Comparison of ENCODE assay signal across 10 mouse cellular contexts in genomic region chr3:91416137-91416536, GRCm38 (mm10).
A peak's percentile ranks its signal among the peaks of the same experiment; 100 is the strongest.
DNase-seq lines count a peak whose midpoint lies in the region; ATAC-seq and TF ChIP-seq lines count a peak whose summit lies in the region.
"Had no signal": no experiment of that assay in that cellular context is flagged by ENCODE, and none has a peak within 500 bp of the region (broad histone marks: within the 10 kb centered on the region; RNA-seq: fewer than 3 reads in every experiment).

No protein-coding gene starts in this region.

- H3K36me3 ChIP-seq in midbrain, embryonic 14.5 days (ENCODE audit: control insufficient read depth, insufficient read depth, low read length): no peaks in the 10 kb centered on the region
- no peaks in the 10 kb centered on the region for H3K36me3 ChIP-seq in midbrain, embryonic 10.5 days
- H3K36me3 ChIP-seq in forebrain, postnatal 0 days (ENCODE audit: insufficient read depth): no peaks in the 10 kb centered on the region
- H3K36me3 ChIP-seq: liver, embryonic 15.5 days had no signal

- WGBS in midbrain, embryonic 14.5 days: 42% methylated on average over 3 of the region's 3 CpGs
- WGBS in midbrain, embryonic 10.5 days: 42% methylated on average over 3 of the region's 3 CpGs
- 36% methylated on average over 3 of the region's 3 CpGs for WGBS in forebrain, postnatal 0 days

- H3K4me2 ChIP-seq in midbrain, embryonic 14.5 days (ENCODE audit: low read length): no peak overlapping the region
- no peak overlapping the region for H3K4me2 ChIP-seq in forebrain, postnatal 0 days (ENCODE audit: low read depth)
- H3K4me2 ChIP-seq: liver, embryonic 15.5 days had no signal

- no peak overlapping the region for H3K9ac ChIP-seq in midbrain, embryonic 14.5 days (replicated peaks; ENCODE audit: low read length)
- H3K9ac ChIP-seq in forebrain, postnatal 0 days: no peak overlapping the region
- H3K9ac ChIP-seq: liver, embryonic 15.5 days had no signal

- H3K27ac ChIP-seq in midbrain, embryonic 14.5 days (replicated peaks; ENCODE audit: low read depth, low read length): no peak overlapping the region
- H3K27ac ChIP-seq in midbrain, embryonic 10.5 days (replicated peaks): no peak overlapping the region
- H3K27ac ChIP-seq in forebrain, postnatal 0 days (ENCODE audit: low read depth, low read length): no peak overlapping the region
- H3K27ac ChIP-seq: liver, embryonic 15.5 days had no signal

- no peak for DNase-seq in frontal cortex, postnatal 10 days (ENCODE audit: low spot score in 2 of 2)
- peak; percentile 6 for DNase-seq in midbrain, embryonic 14.5 days
- no peak for DNase-seq in midbrain, embryonic 10.5 days (ENCODE audit: low spot score)
- DNase-seq in mesoderm, embryonic 11.5 days (ENCODE audit: low read depth, low spot score): peak; percentile 19
- DNase-seq in gastrocnemius, postnatal 10 days: no peak
- DNase-seq in forebrain, postnatal 0 days: no peak
- DNase-seq: heart, postnatal 4 days had no signal

- no peak for TF ChIP-seq CTCF in forebrain, postnatal 0 days (IDR thresholded peaks at IDR 0.05; ENCODE audit: low read depth)

- H3K4me3 ChIP-seq in midbrain, embryonic 14.5 days (replicated peaks; ENCODE audit: low read depth, low read length): no peak overlapping the region
- H3K4me3 ChIP-seq in midbrain, embryonic 10.5 days: no peak overlapping the region
- H3K4me3 ChIP-seq in forebrain, postnatal 0 days (ENCODE audit: low read depth, low read length): no peak overlapping the region
- H3K4me3 ChIP-seq: liver, embryonic 15.5 days had no signal

- peaks cover 7% of the 10 kb centered on the region for H3K9me3 ChIP-seq in midbrain, embryonic 14.5 days (ENCODE audit: control insufficient read depth, low read length)
- peaks cover 31% of the 10 kb centered on the region for H3K9me3 ChIP-seq in midbrain, embryonic 10.5 days (replicated peaks)
- 0 out of 2 replicates have a peak, but pooled peaks cover 8% of the 10 kb centered on the region for H3K9me3 ChIP-seq in forebrain, postnatal 0 days (ENCODE audit: low read length)
- H3K9me3 ChIP-seq: liver, embryonic 15.5 days had no signal

- H3K4me1 ChIP-seq in midbrain, embryonic 14.5 days (ENCODE audit: control insufficient read depth, insufficient read depth, low read length): no peaks in the 10 kb centered on the region
- no peaks in the 10 kb centered on the region for H3K4me1 ChIP-seq in midbrain, embryonic 10.5 days
- H3K4me1 ChIP-seq in forebrain, postnatal 0 days (ENCODE audit: insufficient read depth): no peaks in the 10 kb centered on the region
- H3K4me1 ChIP-seq: liver, embryonic 15.5 days had no signal

- ATAC-seq in frontal cortex, adult (ENCODE audit: low TSS enrichment): peak; percentile 88
- no peak for ATAC-seq in midbrain, embryonic 14.5 days (ENCODE audit: low FRiP score, low TSS enrichment)
- ATAC-seq in common myeloid progenitor, adult 5-6 weeks (replicated peaks; ENCODE audit: low read depth, poor library complexity, severe bottlenecking): 0 out of 2 replicates have a peak, but pooled peaks have one; percentile 42
- no peak for ATAC-seq in forebrain, postnatal 0 days

- no peaks in the 10 kb centered on the region for H3K27me3 ChIP-seq in midbrain, embryonic 14.5 days (ENCODE audit: control insufficient read depth, insufficient read depth, low read length)
- H3K27me3 ChIP-seq in midbrain, embryonic 10.5 days (ENCODE audit: low read depth, poor library complexity, severe bottlenecking): no peaks in the 10 kb centered on the region
- H3K27me3 ChIP-seq in forebrain, postnatal 0 days (ENCODE audit: insufficient read depth, low read length): no peaks in the 10 kb centered on the region
- H3K27me3 ChIP-seq: liver, embryonic 15.5 days had no signal

Comparison
In these comparisons a context has a peak if more than half of its experiments do, and no peak if none do; other contexts are left out.
1. DNase-seq: peak in midbrain, embryonic 14.5 days (single experiment) and mesoderm, embryonic 11.5 days (single experiment); none in frontal cortex, postnatal 10 days (0 of 2), midbrain, embryonic 10.5 days (single experiment), gastrocnemius, postnatal 10 days (single experiment) and forebrain, postnatal 0 days (single experiment).
2. ATAC-seq: peak in frontal cortex, adult (single experiment) and common myeloid progenitor, adult 5-6 weeks (single experiment); none in midbrain, embryonic 14.5 days (single experiment) and forebrain, postnatal 0 days (single experiment).